Mouse (Mus musculus) left cerebral cortex, adult 2 months (tissue): ENCODE results near the gene Rab1b. TPM values are rescaled to one million over a fixed set of nuclear protein-coding genes. Genes with fewer than 3 reads are reported as not detected.
A peak's percentile ranks its signal among the peaks of the same experiment; 100 is the strongest.
"Not testable (repeated sequence)": the region's sequence is repeated elsewhere in the genome, so short reads cannot be mapped to it uniquely, and the experiment has no call there.

ENCODE experiments used
- DNase-seq, 2 experiments: peaks; one replicate each; pipeline ENCODE4 v3.0.0; 2021 to 2022; ENCODE audit warnings: low spot score in 2 of 2, mixed read lengths in 1 of 2; ENCODE audit errors: extremely low spot score in 1 of 2
- H3K27ac ChIP-seq: fragments of 200-600 bp; 2 replicates; pipeline ENCODE4 v1.8.1; 2022
- H3K4me3 ChIP-seq: fragments of 200-600 bp; 2 replicates; pipeline ENCODE4 v1.8.1; 2022
- CTCF ChIP-seq: fragments of 200-600 bp; IDR thresholded peaks from 2 replicates; pipeline ENCODE4 v1.8.1; 2022; ENCODE audit warnings: antibody characterized with exemption, mild to moderate bottlenecking, moderate library complexity
- intact Hi-C: fragments of 180-260 bp; cut with DNase I; formaldehyde crosslinking; loops from one replicate; pipeline ENCODE4 v1.15.1; 2025
- total RNA-seq, 2 experiments: library from RNA; stranded (reverse); gene quantifications; 2 replicates each; pipeline ENCODE4 v1.2.3; 2021

Gene Rab1b
- total RNA-seq, 2 experiments from 2014 or later, result 144 to 157 TPM

- DNase-seq, result peak in 1 of 2 experiments; percentile 28
- intact Hi-C loops, result loop anchor here (1.0 kb wide), 1 partner anchor 56 kb away; no protein-coding TSS in a partner anchor
- H3K4me3 ChIP-seq, result peak overlapping the region; percentile 76
- peak overlapping the region; percentile 95 for H3K27ac ChIP-seq
- no peak for TF ChIP-seq CTCF
Measured at GRCm38 (mm10) chr19:5094746-5095417, 12.0 kb downstream of the Rab1b start.

DNA sequence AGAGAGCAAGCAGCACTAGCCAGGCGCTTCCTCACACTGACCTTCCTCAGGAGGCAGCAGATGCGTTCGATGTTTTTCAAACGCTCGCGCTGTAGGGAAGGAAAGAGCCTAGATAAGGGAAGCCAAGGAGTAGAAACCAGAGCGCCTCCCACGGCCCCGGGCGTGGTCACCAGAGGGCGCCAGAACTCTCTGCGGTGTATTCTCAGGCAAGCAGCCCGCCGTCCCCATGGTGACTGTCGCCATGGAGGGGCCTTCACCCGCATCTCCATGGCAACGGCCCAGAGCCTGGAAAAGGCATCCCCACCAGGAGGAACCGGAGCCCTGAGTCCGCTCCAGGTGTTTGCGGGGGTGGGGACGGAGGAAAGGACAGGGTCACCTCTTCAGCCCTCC lies 12.6 kb downstream of the Rab1b start:
- peak overlapping the region; percentile 76 for H3K4me3 ChIP-seq
- peak; percentile 97 to 98 for DNase-seq
- intact Hi-C loops, result loop anchor here (1.0 kb wide), 1 partner anchor 57 kb away; no protein-coding TSS in a partner anchor
- H3K27ac ChIP-seq, result peak overlapping the region; percentile 95
- peak; percentile 95 for TF ChIP-seq CTCF

GRCm38 (mm10) chr19:5093481-5094242 lies 13.2 kb downstream of the Rab1b start:
- no peak overlapping the region for H3K4me3 ChIP-seq
- TF ChIP-seq CTCF, result no peak
- intact Hi-C loops, result loop anchor here (1.0 kb wide), 1 partner anchor 58 kb away; no protein-coding TSS in a partner anchor
- H3K27ac ChIP-seq, result peak overlapping the region; percentile 78
- DNase-seq, result no peak

GRCm38 (mm10) chr19:5092083-5092482 lies 14.8 kb downstream of the Rab1b start:
- peak in 1 of 2 experiments; percentile 15 for DNase-seq
- H3K4me3 ChIP-seq, result no peak overlapping the region
- H3K27ac ChIP-seq, result no peak overlapping the region
- TF ChIP-seq CTCF, result no peak
- intact Hi-C loops, result no loop called here

GRCm38 (mm10) chr19:5089324-5089723 lies 17.5 kb downstream of the Rab1b start:
- H3K4me3 ChIP-seq, result peak overlapping the region; percentile 69
- DNase-seq, result no peak
- no peak for TF ChIP-seq CTCF
- H3K27ac ChIP-seq, result no peak overlapping the region
- intact Hi-C loops, result loop anchor here (2.0 kb wide), 1 partner anchor 51 kb away; no protein-coding TSS in a partner anchor

GRCm38 (mm10) chr19:5087884-5088728 lies 18.8 kb downstream of the Rab1b start, which contains the start of gene Yif1a:
Gene Yif1a, plus strand, starts transcription at chr19:5088538.
- intact Hi-C loops, result loop anchor here (2.0 kb wide), 1 partner anchor 53 kb away; no protein-coding TSS in a partner anchor
- peak within 1 kb of the TSS; percentile 90 for H3K27ac ChIP-seq
- peak; percentile 87 to 93 for DNase-seq
- TF ChIP-seq CTCF, result peak; percentile 50
- H3K4me3 ChIP-seq, result peak within 1 kb of the TSS; percentile 69

DNA sequence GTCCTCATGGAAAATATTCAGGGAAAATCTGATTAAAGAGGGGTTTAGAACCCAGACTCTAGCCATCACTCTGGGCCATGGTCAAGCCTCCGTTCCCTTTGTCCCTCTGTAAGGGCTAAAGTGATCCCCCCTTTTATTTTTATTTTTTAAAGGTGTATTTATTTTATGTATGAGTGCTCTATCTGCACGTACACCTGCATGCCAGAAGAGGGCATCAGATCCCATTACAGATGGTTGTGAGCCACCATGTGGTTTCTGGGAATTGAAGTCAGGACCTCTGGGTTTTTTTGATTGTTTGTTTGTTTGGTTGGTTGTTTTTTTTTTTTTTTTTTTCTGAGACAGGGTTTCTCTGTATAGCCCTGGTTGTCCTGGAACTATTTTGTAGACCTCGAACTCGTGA lies 20.3 kb downstream of the Rab1b start:
- intact Hi-C loops, DNase-seq, H3K4me3 ChIP-seq, H3K27ac ChIP-seq: not testable (repeated sequence)
- TF ChIP-seq CTCF, result peak; percentile 48

- DNase-seq, result peak in 1 of 2 experiments; percentile 71
- H3K4me3 ChIP-seq, result peak within 1 kb of the TSS; percentile 69
- H3K27ac ChIP-seq, result peak within 1 kb of the TSS; percentile 100
- TF ChIP-seq CTCF, result no peak
- intact Hi-C loops, result loop anchor here (2.0 kb wide), 1 partner anchor 35 kb away; the partner anchor contains the start of gene Rin1
Measured at GRCm38 (mm10) chr19:5085145-5085863, 21.6 kb downstream of the Rab1b start, which contains the start of gene Tmem151a. Gene Tmem151a, minus strand, starts transcription at chr19:5085531.

GRCm38 (mm10) chr19:5084834-5085144 lies 22.1 kb downstream of the Rab1b start:
- peak in 1 of 2 experiments; percentile 38 for DNase-seq

DNA sequence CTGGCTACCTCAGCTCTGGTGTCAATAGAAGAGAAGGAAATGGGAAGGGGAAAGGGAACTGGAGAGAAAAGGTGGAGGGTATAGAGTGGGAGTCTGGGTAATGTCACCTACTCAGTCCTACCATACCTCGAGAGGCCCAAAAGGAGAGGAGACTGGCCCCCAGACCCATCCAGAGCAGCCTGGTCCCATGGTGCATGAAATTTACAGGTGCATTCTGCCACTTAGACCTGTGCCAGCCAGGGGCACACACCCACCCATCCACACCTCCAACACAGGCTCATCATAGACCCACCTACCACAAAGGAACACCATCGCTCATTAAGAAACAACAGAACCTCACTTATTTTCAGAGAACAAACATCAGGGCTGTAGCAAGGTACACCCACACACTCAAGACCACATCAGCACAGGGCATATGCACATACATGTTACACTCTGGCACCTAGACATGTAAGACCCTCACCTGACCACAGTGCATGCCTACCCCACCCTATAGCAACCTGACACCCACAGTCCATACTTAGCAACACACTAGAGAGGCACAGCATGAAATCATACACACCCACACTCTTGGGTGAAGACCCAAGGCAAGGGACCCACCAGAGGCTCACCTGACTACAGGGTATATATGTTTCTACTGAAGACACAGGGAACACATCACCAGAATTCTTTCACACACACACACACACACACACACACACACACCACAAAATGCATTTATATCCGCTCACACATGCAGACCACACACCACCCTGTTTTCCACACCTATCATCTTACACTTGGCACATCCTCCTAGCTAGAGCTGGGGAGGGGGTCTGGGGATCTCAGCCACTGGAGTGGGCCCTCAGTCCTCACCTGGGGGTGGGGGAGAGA lies 22.7 kb downstream of the Rab1b start:
- no peak for TF ChIP-seq CTCF
- H3K27ac ChIP-seq, result peak overlapping the region; percentile 100
- intact Hi-C loops, result loop anchor here (2.0 kb wide), 1 partner anchor 33 kb away; the partner anchor contains the start of gene Rin1
- peak in 1 of 2 experiments; percentile 27 for DNase-seq
- H3K4me3 ChIP-seq, result peak overlapping the region; percentile 69

More at GRCm38 (mm10) chr19:5084834-5085144, 22.1 kb downstream of the Rab1b start:
- no peak for TF ChIP-seq CTCF
- H3K27ac ChIP-seq, result peak overlapping the region; percentile 100
- H3K4me3 ChIP-seq, result peak overlapping the region; percentile 69
- intact Hi-C loops, result loop anchor here (2.0 kb wide), 1 partner anchor 34 kb away; the partner anchor contains the start of gene Rin1
